Mouse (Mus musculus) myocyte (in vitro differentiated cells): ENCODE measurements around the gene Gm28539.

Source experiments
- CEBPB ChIP-seq: IDR thresholded peaks from 2 replicates; pipeline ENCODE4 v1.6.1; 2011; ENCODE audit warnings: mild to moderate bottlenecking, moderate library complexity; ENCODE audit not compliant: poor library complexity, insufficient read depth, severe bottlenecking
- MAX ChIP-seq: IDR thresholded peaks from one replicate; pipeline ENCODE4 v1.6.1; 2011; ENCODE audit warnings: low read depth, mild to moderate bottlenecking, control low read depth
- POLR2A ChIP-seq: IDR thresholded peaks from one replicate; pipeline ENCODE4 v1.6.1; 2011; ENCODE audit warnings: low read depth, mild to moderate bottlenecking, control low read depth, moderate library complexity; ENCODE audit not compliant: insufficient read length
- SRF ChIP-seq: IDR thresholded peaks from one replicate; pipeline ENCODE4 v1.6.1; 2011; ENCODE audit warnings: low read depth; ENCODE audit not compliant: control insufficient read depth, insufficient read length
- TCF12 ChIP-seq: IDR thresholded peaks from one replicate; pipeline ENCODE4 v1.6.1; 2011; ENCODE audit warnings: mild to moderate bottlenecking, control low read depth; ENCODE audit not compliant: poor library complexity, insufficient read depth, severe bottlenecking

DNA sequence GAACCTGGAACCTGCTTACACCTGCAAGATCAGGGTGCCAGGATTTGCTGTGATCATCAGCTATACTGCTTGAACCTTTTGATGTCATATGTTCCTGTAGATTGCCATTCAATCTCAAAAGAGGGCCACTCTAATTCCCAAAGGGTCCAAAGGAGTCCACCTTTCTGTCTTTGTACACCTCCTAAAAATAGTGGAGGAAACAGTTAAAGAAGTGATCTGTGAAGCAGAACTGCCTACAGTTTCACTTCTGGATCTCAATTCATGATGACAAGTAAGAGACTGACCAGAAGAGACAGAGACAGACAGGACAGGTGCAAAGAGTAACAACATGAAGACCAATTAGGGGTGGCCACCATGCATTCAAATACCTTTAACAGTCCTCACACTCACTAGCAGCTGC lies 127.1 kb downstream of the Gm28539 start:
- TF ChIP-seq MAX (no peak), SRF (no peak), POLR2A (no peak), TCF12 (no peak), CEBPB (no peak)
